Mouse (Mus musculus): ENCODE data around the gene Syap1.
A peak's percentile ranks its signal among the peaks of the same experiment; 100 is the strongest.

Syap1 gene

DNA sequence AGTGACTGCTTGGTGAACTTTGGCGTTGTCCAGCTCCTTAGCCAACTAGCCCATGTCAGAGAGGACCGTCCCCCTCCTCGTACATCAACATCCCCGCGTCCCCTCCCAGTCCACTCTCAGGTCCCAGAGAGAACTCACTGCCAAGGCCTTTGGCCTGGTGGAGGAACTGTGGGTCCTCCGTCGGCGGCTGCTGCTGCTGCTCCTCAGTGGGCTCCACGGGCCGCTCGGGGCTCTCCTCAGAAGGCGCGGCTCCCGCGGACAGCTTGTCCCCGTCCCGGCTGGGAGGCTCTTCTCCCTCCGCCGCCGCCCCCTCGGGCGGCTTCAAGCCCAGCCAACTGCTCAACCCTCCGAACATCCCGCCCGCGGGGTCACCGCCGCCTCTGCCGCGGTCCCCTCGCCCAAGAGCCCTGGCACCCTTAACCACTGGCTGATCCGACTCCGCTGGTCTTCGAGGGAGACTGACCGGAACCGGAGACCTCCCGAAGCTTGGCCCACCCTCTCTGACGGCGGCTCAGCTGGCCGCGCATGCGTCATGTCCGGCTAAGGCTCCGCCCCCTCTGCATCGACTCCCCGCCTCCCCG, at the start of gene Syap1:
Gene Syap1 (minus strand): TSS at position 517 of the 581 bp plus-strand sequence.
- peak; percentile 91 for DNase-seq (ENCODE audit: low read depth, low spot score)

- no peak for DNase-seq (ENCODE audit: low read depth, low spot score)
These were observed 43.2 kb upstream of the Syap1 start for GRCm38 (mm10) chrX:162931467-162931866.

- DNase-seq (ENCODE audit: low read depth, low spot score) = peak; percentile 5
These were observed 33.4 kb upstream of the Syap1 start for GRCm38 (mm10) chrX:162921487-162922125.

- peak; percentile 74 for DNase-seq (ENCODE audit: low read depth, low spot score)
These were observed 27.4 kb upstream of the Syap1 start for GRCm38 (mm10) chrX:162915697-162916096.

GRCm38 (mm10) chrX:162913651-162914050, 25.4 kb upstream of the Syap1 start:
- DNase-seq (ENCODE audit: low read depth, low spot score) = peak; percentile 51

DNA sequence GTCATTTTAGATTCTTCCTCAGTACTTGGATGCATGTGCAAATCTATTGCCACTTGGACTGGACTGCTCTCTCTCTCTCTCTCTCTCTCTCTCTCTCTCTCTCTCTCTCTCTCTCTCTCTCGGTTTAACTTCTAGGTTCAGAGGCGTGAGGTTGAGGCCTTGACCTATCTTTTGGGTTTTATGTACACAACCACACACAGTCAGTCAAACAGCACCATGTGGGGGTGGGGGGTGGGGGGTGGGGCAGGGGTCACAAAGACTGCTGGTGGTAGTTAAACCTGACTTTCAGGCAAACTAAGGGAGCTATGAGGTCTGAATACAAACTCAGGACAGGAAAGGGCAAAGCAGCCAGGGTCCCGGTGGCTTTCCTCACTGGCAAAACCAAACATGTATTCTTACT, 19.3 kb upstream of the Syap1 start:
- no peak for DNase-seq (ENCODE audit: low read depth, low spot score)

DNA sequence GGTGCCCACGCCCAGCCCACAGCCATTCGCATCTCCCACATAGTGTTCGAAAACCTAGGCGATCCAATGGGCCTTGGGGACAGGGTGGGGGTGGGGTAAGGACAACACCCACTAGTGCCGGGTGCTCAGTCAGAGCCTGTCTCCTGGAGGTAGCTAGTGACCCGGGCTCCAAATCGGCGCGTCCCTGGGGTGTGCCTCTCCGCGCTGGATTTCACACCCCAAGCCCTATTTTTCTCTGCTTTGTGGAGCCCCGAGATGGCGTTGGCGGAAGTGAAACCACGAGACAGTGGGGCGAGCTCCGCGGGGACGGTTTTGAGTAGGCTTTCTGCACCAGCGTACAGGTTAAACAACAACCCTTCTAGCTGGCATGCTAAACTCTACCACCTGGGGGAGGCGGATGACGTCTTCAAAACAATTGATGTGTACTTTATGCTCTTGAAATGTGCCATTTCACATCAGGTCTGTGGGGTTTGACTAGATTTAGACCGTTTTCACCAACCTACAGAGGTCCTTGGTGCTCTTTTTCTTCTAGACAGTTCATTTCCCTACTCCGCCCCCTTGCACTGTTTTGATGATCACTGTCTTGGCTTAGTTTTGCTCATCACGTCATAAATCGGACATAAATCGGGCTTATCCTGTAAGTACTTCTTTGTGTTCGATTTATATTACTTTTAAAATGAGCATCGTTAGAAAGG, 13.9 kb upstream of the Syap1 start:
- peak; percentile 64 for DNase-seq (ENCODE audit: low read depth, low spot score)

DNA sequence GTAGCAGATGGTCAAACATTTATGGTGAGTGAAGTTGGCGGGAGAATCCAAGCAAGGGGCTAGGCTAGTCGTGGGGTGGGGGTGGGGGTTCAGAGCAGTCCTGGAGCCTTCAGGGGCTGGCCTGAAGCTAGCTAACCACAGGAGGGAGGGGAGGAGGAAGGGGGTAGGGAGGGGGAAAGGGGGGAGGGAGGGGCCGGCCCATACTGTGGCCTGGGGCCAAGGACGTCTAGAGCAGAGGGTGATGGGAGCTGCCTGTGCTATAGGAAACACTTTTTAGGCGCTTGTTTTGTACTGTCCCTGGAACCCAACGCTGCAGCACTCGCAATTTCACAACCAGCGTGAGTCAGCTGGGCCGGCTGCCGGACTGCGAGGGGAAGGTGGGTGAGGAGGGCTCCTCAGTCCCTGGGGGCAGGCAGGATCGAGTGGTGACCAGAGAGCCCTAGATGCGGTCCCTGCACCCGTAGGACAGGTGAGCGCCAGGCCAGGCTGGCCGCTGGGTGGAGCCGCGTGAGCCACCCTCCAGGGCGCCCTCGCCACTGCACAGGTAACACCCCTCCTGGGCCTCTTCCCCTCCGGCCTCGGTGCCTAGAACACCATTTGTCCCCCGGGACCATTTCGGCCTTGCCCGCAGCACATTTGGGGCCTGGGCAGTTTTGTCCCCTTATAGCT, 13.3 kb upstream of the Syap1 start:
- peak; percentile 58 for DNase-seq (ENCODE audit: low read depth, low spot score)

DNA sequence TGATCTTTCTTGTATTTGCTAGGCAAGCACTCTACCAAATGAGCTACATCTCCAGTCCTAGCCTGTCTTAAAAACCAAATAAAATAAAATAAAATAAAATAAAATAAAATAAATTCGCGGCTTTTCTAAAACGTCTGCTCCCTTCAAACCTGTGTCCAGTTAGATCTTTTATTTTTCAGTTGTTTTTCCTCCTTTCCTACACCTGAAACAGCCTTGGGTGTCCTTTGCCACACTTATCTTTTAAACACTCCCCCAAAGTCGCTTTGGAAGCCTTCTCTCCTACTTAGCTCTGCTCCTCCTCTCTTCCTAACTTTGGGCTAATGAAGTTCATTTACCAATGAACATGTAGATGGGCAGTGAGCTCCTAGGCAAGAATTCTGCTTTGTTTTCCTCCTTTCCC, 12.7 kb upstream of the Syap1 start, which contains the start of gene Ctps2:
Gene Ctps2 (plus strand): TSS at position 301 of the 400 bp plus-strand sequence.
- DNase-seq (ENCODE audit: low read depth, low spot score) = no peak

GRCm38 (mm10) chrX:162888575-162889223, 452 bp upstream of the Syap1 start:
- peak; percentile 7 for DNase-seq (ENCODE audit: low read depth, low spot score)

DNA sequence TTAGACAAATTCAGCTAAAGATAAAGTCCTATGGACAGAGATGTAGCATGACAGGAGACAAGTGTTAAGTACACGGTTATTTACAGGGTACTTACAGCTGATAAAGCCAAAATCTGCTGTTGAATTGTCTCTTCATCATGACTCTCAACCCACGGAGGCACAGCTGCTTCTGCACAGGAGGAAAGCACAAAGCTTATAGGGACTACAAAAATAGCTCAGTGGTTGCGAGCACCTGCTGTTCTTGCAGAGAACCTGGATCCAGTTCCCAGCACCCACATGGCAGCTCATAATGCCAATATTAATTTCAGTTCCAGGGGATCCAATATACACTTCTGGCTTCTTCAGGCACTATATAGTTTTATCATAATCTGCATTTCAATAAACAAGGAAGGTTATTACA, 10.0 kb downstream of the Syap1 start:
- peak; percentile 11 for DNase-seq (ENCODE audit: low read depth, low spot score)

DNA sequence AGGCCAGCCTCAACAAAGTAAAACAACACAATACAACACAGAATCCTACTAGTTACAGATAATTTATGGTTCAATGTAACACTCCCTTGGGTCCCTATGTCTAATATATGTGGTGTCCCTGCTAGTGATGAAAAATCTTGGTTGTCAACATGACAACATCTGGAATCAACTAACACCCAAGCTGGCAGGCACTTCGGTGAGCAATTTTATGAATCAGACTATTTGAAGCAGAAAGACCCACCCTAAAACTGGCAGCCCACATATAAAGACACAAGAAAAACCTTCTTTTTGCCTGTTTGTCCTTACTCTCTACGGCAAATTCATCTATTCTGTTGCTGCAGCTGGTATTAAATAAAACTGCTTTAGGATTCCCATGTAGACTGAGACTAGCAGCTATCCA, 14.5 kb downstream of the Syap1 start:
- no peak for DNase-seq (ENCODE audit: low read depth, low spot score)

GRCm38 (mm10) chrX:162871734-162872517, 16.3 kb downstream of the Syap1 start:
- peak; percentile 36 for DNase-seq (ENCODE audit: low read depth, low spot score)

GRCm38 (mm10) chrX:162868294-162868965, 19.8 kb downstream of the Syap1 start:
- no peak for DNase-seq (ENCODE audit: low read depth, low spot score)

DNA sequence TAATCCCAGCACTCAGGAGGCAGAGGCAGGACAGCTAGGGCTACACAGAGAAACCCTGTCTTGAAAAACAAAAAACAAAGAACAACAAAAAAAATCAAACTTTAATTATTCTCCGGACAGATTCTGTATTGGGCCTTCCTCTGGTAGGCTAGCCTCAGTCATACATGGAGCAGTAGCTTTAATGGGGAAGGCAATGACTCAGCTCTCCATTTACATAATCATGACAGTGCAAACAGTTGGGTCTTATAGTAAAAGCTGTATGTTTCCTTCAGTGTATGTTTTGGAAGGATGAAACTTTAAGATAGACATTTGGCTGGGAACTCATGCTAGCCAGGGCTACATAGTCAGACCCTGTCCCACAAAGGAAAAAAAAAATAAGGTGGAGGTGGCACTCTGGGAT, 39.6 kb downstream of the Syap1 start:
- DNase-seq (ENCODE audit: low read depth, low spot score) = peak; percentile 12

DNA sequence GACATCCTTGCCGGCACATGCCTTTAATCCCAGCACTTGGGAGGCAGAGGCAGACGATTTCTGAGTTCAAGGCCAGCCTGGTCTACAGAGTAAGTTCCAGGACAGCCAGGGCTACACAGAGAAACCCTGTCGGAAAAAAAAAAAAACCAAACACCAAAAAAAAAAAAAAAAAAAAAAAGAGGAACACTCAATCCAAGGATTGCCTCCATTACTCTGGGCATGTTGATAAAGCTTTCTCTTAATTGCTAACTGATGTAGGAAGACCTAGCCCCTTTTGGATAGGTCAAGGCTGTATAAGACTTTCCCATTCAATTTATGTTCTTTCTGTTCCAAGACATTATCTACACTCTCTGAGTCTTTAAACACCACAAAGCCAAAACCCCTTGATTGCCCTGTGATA, 42.7 kb downstream of the Syap1 start:
- DNase-seq (ENCODE audit: low read depth, low spot score) = no peak

GRCm38 (mm10) chrX:162844447-162845100, 43.7 kb downstream of the Syap1 start:
- DNase-seq (ENCODE audit: low read depth, low spot score) = no peak

- DNase-seq (ENCODE audit: low read depth, low spot score) = no peak
These were observed 56.1 kb downstream of the Syap1 start for GRCm38 (mm10) chrX:162832101-162832500.

DNA sequence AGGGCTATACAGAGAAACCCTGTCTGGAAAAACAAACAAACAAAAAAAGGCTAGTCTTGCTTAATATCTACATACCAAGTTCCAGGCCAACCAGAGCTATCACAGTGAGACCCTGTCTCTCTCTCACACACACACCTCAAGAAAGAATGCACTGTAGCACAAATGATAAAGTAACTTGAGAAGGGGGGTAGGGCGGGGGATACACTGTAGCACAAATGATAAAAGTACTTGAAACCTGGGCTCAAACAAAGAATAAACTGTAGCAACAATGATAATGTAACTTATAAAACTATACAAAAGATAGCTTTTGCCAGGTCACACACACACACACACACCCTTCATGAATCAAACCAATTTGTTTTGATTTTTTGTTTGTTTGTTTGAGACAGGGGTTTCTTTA, 56.7 kb downstream of the Syap1 start:
- no peak for DNase-seq (ENCODE audit: low read depth, low spot score)

DNA sequence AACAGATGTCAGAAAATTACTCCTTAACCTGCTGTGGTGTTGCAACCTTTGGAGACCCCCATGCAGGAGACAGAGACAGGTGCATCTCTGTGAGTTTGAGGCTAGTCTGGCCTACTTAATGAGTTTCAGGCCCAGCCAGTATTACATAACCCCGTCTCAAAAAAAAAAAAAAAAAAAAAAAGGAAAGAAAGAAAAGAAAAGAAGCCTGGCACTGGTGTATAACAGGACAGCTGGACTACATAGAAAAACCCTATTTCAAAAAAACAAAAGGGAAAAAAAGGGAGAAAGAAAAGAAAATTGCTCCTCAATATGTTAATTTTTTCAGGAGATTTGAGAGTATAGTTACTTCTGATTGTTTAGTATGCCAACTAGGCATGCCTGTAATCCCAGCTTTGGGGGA, 57.2 kb downstream of the Syap1 start:
- no peak for DNase-seq (ENCODE audit: low read depth, low spot score)
